Mouse (Mus musculus) small intestine, adult 2 months (tissue): ENCODE measurements around the gene Pnmt. TPM values are rescaled to one million over a fixed set of nuclear protein-coding genes. Genes with fewer than 3 reads are reported as not detected.

Experiments
- H3K27ac ChIP-seq: fragments of 200-500 bp; 2 replicates; pipeline ENCODE4 v1.5.1; 2012; ENCODE audit warnings: low read depth, low read length, control low read depth, inconsistent platforms; ENCODE audit not compliant: insufficient read depth
- H3K27me3 ChIP-seq: fragments of 200-500 bp; 2 replicates; pipeline ENCODE4 v1.6.1; 2012; ENCODE audit warnings: mild to moderate bottlenecking, moderate library complexity, low read length, inconsistent platforms; ENCODE audit not compliant: control insufficient read depth, insufficient read depth
- H3K36me3 ChIP-seq: fragments of 200-500 bp; 2 replicates; pipeline ENCODE4 v1.6.1; 2012; ENCODE audit warnings: mild to moderate bottlenecking, low read length, control low read depth, inconsistent platforms; ENCODE audit not compliant: control insufficient read depth, insufficient read depth
- H3K4me1 ChIP-seq: fragments of 200-500 bp; 2 replicates; pipeline ENCODE4 v1.6.1; 2012; ENCODE audit warnings: low read length, inconsistent platforms, mixed read lengths; ENCODE audit not compliant: control insufficient read depth, insufficient read depth, insufficient read length
- H3K4me3 ChIP-seq: fragments of 200-500 bp; 2 replicates; pipeline ENCODE4 v1.5.1; 2012; ENCODE audit warnings: low read depth, mild to moderate bottlenecking, control low read depth, inconsistent platforms, low read length, moderate library complexity
- CTCF ChIP-seq: fragments of 200-500 bp; IDR thresholded peaks from 2 replicates; pipeline ENCODE4 v1.5.1; 2012; ENCODE audit warnings: low read depth, mild to moderate bottlenecking, control low read depth, inconsistent platforms, low read length, moderate library complexity, mixed read lengths; ENCODE audit not compliant: insufficient replicate concordance, insufficient read length; ENCODE audit errors: extremely low read depth
- POLR2A ChIP-seq: fragments of 200-500 bp; IDR thresholded peaks from 2 replicates; pipeline ENCODE4 v1.6.1; 2012; ENCODE audit warnings: low read depth, mild to moderate bottlenecking, control low read depth, inconsistent platforms, low read length, moderate library complexity
- WGBS: fragments of 180-500 bp; shearing (Covaris S2); methylation state at CpG from one replicate; pipeline ENCODE4 v1.1.7; 2018; 5-methylcytosine and 5-hydroxymethylcytosine counted together
- polyA plus RNA-seq: library from polyadenylated mRNA; depleted of rRNA; stranded (reverse); fragments of >200 nt; gene quantifications from 2 replicates; pipeline ENCODE4 v1.2.3, GENCODE M21; 2012; rRNA removed

Pnmt gene
- polyA plus RNA-seq = not detected in 2 replicates

GRCm38 (mm10) chr11:98385638-98386585 lies at the start of gene Pnmt:
Pnmt (plus strand) TSS chr11:98386450.
- WGBS = 59% methylated on average over 25 of the region's 25 CpGs
- TF ChIP-seq CTCF (no peak), POLR2A (no peak)
- Histone ChIP-seq H3K27ac (no peak within 1 kb of the TSS), H3K4me3 (no peak within 1 kb of the TSS), H3K36me3 (no peaks in the 10 kb centered on the region; the same call in 1 of the 2 replicates), H3K4me1 (peaks cover 11% of the 10 kb centered on the region), H3K27me3 (no peaks in the 10 kb centered on the region)

DNA sequence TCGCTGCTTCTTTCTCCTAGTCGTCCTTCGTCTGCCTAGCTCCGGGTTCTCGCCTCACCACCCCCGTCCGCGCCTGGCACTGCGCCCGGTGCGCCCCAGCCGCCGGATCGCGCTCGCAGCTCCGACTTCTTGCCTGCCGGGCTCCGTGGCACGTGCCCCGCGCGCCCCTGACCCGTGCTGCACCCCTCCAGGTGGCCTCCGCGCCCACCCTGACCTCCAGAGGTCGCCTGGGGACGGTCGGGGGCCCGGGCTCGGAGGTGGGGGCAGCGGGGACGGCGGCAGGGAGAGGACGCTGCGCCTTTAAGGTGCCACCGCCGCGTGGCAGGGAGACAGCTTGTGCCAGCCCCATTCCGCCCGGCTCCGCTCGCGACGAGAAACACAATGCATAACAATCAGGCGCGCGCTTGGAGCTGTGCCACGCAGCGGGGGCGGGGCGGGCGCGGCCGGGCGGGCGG lies 47.7 kb upstream of the Pnmt start:
- WGBS = 1% methylated on average over 57 of the region's 57 CpGs
- Histone ChIP-seq H3K36me3 (no peaks in the 10 kb centered on the region), H3K4me3 (peak overlapping the region; percentile 68), H3K27me3 (peaks cover 49% of the 10 kb centered on the region), H3K27ac (no peak overlapping the region), H3K4me1 (peaks cover 9% of the 10 kb centered on the region)
- TF ChIP-seq POLR2A (no peak), CTCF (no peak)

GRCm38 (mm10) chr11:98339071-98339501 lies 47.2 kb upstream of the Pnmt start:
- Histone ChIP-seq H3K27me3 (peaks cover 45% of the 10 kb centered on the region), H3K4me3 (peak overlapping the region; percentile 68), H3K4me1 (peaks cover 8% of the 10 kb centered on the region), H3K36me3 (no peaks in the 10 kb centered on the region), H3K27ac (no peak overlapping the region)
- WGBS = under 1% methylated on average over 19 of the region's 19 CpGs
- TF ChIP-seq POLR2A (no peak), CTCF (no peak)

- H3K4me1 ChIP-seq = peaks cover 4% of the 10 kb centered on the region
- H3K36me3 ChIP-seq = no peaks in the 10 kb centered on the region
- WGBS = 35% methylated on average over 11 of the region's 11 CpGs
- H3K27me3 ChIP-seq = peaks cover 38% of the 10 kb centered on the region
- no peak for TF ChIP-seq POLR2A
- no peak for TF ChIP-seq CTCF
- no peak overlapping the region for H3K4me3 ChIP-seq
- no peak overlapping the region for H3K27ac ChIP-seq
Observed at GRCm38 (mm10) chr11:98339679-98340287, 46.5 kb upstream of the Pnmt start.

- Histone ChIP-seq H3K4me1 (peaks cover 6% of the 10 kb centered on the region), H3K36me3 (no peaks in the 10 kb centered on the region), H3K27me3 (peaks cover 32% of the 10 kb centered on the region), H3K27ac (no peak overlapping the region), H3K4me3 (no peak overlapping the region)
- 53% methylated on average over 4 of the region's 4 CpGs for WGBS
- TF ChIP-seq POLR2A (no peak), CTCF (no peak)
Observed at GRCm38 (mm10) chr11:98340597-98340996, 45.7 kb upstream of the Pnmt start.

GRCm38 (mm10) chr11:98341174-98341573 lies 45.1 kb upstream of the Pnmt start:
- WGBS = 81% methylated on average over 4 of the region's 4 CpGs
- peaks cover 30% of the 10 kb centered on the region for H3K27me3 ChIP-seq

More at GRCm38 (mm10) chr11:98341174-98341573, 45.1 kb upstream of the Pnmt start:
- H3K36me3 ChIP-seq = no peaks in the 10 kb centered on the region
- no peak overlapping the region for H3K27ac ChIP-seq
- TF ChIP-seq CTCF = no peak
- no peak for TF ChIP-seq POLR2A
- H3K4me3 ChIP-seq = no peak overlapping the region
- H3K4me1 ChIP-seq = peaks cover 7% of the 10 kb centered on the region
